Mouse (Mus musculus) megakaryocyte, embryonic 14.5 days (primary cell): Measurements from ENCODE around the gene Ccdc33.

Experiments used
- FLI1 ChIP-seq: IDR thresholded peaks from 2 replicates; pipeline ENCODE4 v1.6.1; 2012; ENCODE audit warnings: low read length, inconsistent platforms, mixed read lengths
- GATA1 ChIP-seq: IDR thresholded peaks from 3 replicates; pipeline ENCODE4 v1.6.1; 2012; ENCODE audit warnings: mixed read lengths, low read length, inconsistent platforms, borderline replicate concordance

- TF ChIP-seq GATA1 (no peak), FLI1 (no peak)
Measured at GRCm38 (mm10) chr9:58014393-58015160, 104.0 kb downstream of the Ccdc33 start.
